Mouse (Mus musculus) heart, postnatal 14 days (tissue): ENCODE measurements around the gene Rpl36-ps4. TPM values are rescaled to one million over a fixed set of nuclear protein-coding genes. Genes with fewer than 3 reads are reported as not detected.
A peak's percentile ranks its signal among the peaks of the same experiment; 100 is the strongest.
"Not testable (repeated sequence)": the region's sequence is repeated elsewhere in the genome, so short reads cannot be mapped to it uniquely, and the experiment has no call there.

Experiments
- DNase-seq, 2 experiments: peaks; one replicate each; pipeline ENCODE4 v3.0.0; 2021 to 2022
- intact Hi-C: fragments of 180-260 bp; cut with DNase I; formaldehyde crosslinking; loops from one replicate; pipeline ENCODE4 v1.15.1; 2025
- total RNA-seq, 2 experiments: library from RNA; stranded (reverse); gene quantifications; 2 replicates each; pipeline ENCODE4 v1.2.3; 2021

Gene Rpl36-ps4
- total RNA-seq, 2 experiments from 2014 or later = not detected

GRCm38 (mm10) chr17:87934736-87935135 lies 14.0 kb downstream of the Rpl36-ps4 start:
- DNase-seq = no peak
- intact Hi-C loops = no loop called here

GRCm38 (mm10) chr17:87936156-87936555 lies 15.4 kb downstream of the Rpl36-ps4 start:
- intact Hi-C loops = no loop called here
- no peak for DNase-seq

DNA sequence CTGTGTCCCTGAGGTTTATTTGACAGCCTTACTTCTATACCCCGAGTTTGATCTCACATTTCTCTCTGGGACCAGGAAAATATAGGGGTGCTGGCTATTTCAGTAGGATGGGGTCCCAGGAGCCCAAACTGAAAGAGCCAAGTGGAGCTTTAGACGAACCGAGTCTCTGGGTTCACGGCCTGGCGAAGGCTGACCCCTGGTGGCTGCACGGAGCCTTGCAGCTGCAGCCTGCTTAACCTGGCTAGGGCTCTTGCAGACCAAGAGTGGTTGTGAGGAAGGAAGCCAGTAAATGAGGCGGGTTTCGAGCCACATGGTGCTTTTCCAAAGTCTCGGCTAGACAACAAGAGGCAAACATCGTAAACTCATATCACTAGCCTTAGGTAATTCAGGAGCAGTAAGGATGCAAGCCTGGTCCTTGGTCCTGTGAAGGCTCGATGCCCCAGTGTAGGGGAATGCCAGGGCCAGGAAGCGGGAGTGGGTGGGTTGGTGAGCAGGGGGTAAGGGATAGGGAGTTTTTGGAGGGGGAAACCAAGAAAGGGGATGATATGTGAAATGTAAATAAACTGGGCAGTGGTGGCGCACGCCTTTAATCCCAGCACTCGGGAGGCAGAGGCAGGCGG lies 28.3 kb downstream of the Rpl36-ps4 start:
- intact Hi-C loops = loop anchor here (1.0 to 5.0 kb wide), 3 partner anchors 67 to 346 kb away; no protein-coding TSS in a partner anchor
- DNase-seq = peak; percentile 78 to 88

- intact Hi-C loops, DNase-seq: not testable (repeated sequence)
Observed at GRCm38 (mm10) chr17:87954618-87955124, 33.9 kb downstream of the Rpl36-ps4 start.

GRCm38 (mm10) chr17:87957096-87957840 lies 36.5 kb downstream of the Rpl36-ps4 start:
- intact Hi-C loops = no loop called here
- no peak for DNase-seq

DNA sequence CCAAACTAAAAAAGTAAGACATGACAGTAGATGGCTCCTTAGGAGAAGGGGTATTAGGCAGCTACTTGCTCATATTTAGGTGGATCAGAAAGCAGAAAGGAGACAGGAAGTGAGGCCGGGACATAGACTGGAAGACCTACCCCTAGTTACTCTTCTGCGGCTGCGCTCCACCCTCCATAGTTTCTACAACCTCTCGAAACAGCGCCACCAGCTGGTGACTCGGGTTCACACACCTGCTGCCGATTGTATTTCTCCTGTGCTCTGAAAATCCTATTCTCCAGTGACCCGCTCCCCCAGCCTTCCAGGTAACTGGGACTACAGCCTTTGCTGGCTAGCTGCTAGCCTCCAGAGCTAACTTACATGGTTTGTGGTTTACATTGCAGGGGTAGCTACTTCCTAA lies 37.5 kb downstream of the Rpl36-ps4 start:
- intact Hi-C loops = no loop called here
- no peak for DNase-seq

- DNase-seq, intact Hi-C loops: not testable (repeated sequence)
Observed at GRCm38 (mm10) chr17:87959406-87959805, 38.6 kb downstream of the Rpl36-ps4 start.

GRCm38 (mm10) chr17:87959931-87960330 lies 39.2 kb downstream of the Rpl36-ps4 start:
- intact Hi-C loops, DNase-seq: not testable (repeated sequence)

DNA sequence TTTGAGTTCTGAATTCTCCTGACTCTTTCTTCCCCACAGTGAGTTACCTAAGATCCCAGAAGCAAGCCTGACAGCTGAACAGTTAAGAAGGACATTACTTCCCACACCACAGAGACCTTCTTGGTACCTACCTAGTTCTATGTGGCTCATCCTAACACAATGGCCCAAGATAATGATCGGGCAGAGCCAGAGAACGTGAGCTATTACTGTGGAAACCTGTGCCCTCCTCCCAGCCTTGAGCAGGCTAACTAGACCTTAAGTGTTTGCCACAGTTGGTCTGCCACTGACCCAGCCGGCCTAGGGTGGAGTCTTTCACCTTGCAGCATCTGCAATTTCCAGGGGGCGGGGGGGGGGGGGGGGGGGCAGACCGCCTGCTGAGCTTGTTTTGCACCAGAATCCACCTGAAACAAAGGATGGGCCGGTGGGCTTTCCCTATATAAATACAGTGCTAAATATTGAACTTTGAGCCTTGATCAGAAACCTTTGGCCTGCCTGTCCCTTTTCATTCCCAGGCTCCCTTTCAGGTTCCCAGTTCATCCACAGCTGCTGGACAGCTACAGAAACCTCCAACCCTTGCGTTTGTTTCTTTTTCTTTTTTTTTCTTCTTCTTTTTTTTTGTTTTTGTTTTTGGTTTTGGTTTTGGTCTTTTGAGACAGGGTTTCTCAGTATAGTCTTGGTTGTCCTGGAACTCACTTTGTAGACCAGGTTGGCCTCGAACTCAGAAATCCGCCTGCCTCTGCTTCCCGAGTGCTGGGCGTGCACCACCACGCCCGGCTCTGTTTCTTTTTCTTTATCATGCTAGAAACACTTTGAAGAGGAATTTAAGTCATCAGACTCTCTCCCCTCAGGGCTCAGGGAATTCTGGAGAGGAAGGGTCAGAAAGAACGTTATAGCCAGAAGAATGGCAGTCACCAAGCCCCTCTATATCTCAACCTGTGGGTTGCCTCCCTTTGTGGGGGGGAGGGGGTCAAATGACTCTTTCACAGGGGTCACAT lies 42.6 kb downstream of the Rpl36-ps4 start:
- no peak for DNase-seq
- intact Hi-C loops = no loop called here

DNA sequence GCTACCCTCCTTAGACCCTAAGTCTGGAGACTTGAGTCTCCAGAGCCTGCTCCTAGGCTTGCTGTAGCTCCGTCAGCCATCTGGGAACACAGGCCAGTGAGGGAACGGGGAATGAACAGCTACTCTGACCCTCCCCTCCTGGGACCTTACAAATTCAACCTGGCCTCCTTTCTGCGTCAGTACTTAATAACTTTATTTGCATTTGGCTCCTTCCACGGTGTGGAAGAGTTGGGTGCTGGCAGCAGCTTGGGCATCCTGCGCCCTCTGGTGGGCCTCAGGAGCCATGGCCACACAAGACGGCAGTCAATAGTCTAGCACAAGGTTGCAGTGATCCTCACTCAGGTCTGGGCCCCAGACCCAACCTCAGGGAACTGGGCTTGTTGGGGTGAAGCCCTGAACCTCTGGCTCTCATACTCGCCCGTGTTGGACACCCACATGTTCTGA lies 47.7 kb downstream of the Rpl36-ps4 start:
- intact Hi-C loops, DNase-seq: not testable (repeated sequence)

Other genes with a start within 250 kb of the Rpl36-ps4 start
- 10 to 100 TPM; 12.1 to 13.1 TPM for gene Msh2, start 248.6 kb upstream of the Rpl36-ps4 start, total RNA-seq
- not detected for gene Kcnk12, start 123.0 kb upstream of the Rpl36-ps4 start, total RNA-seq
- gene Msh6, start 54.1 kb downstream of the Rpl36-ps4 start, total RNA-seq = 1 to 10 TPM; 8.7 to 9.9 TPM
- 10 to 100 TPM; 40.7 to 41.4 TPM for gene Fbxo11, start 144.3 kb downstream of the Rpl36-ps4 start, total RNA-seq